Mouse (Mus musculus) gastrocnemius, postnatal 4 days (tissue): Measurements from ENCODE around the gene Sec23a. TPM values are rescaled to one million over a fixed set of nuclear protein-coding genes. Genes with fewer than 3 reads are reported as not detected.
"Not testable (repeated sequence)": the region's sequence is repeated elsewhere in the genome, so short reads cannot be mapped to it uniquely, and the experiment has no call there.

ENCODE experiments used
- DNase-seq, 2 experiments: peaks; one replicate each; pipeline ENCODE4 v3.0.0; 2021 to 2022; ENCODE audit warnings: low spot score in 2 of 2, mixed read lengths in 2 of 2
- long read RNA-seq, 2 experiments: library from polyadenylated mRNA; stranded (forward); transcript quantifications; one replicate each; pipeline ENCODE4 v2.0.0; 2021
- total RNA-seq, 2 experiments: library from RNA; stranded (reverse); gene quantifications; 2 replicates each; pipeline ENCODE4 v1.2.3; 2021

The Sec23a gene
- 10 to 100 TPM; 67.4 to 71.8 TPM for total RNA-seq
- long read RNA-seq, experiment 1, full-length matches to known transcripts = 117 of 149 reads
- long read RNA-seq, experiment 1, partial matches to known transcripts = 9 of 149 reads
- long read RNA-seq, experiment 1, other reads (novel, unspliced or antisense) = 23 of 149 reads
- long read RNA-seq, experiment 2, full-length matches to known transcripts = 113 of 135 reads
- long read RNA-seq, experiment 2, partial matches to known transcripts = 6 of 135 reads
- long read RNA-seq, experiment 2, other reads (novel, unspliced or antisense) = 16 of 135 reads

- DNase-seq = peak; percentile 95 to 98
Measured at GRCm38 (mm10) chr12:59011844-59012709, at the start of gene Sec23a. Gene Sec23a, minus strand, starts transcription at chr12:59012017.

GRCm38 (mm10) chr12:59060993-59061595 is 49.3 kb upstream of the Sec23a start, which contains the start of gene Trappc6b:
Gene Trappc6b, minus strand, starts transcription at chr12:59061472.
- DNase-seq = peak; percentile 63 to 82

- DNase-seq = no peak
Measured at GRCm38 (mm10) chr12:59060322-59060721, 48.5 kb upstream of the Sec23a start.

GRCm38 (mm10) chr12:59058242-59058641 is 46.4 kb upstream of the Sec23a start:
- DNase-seq = not testable (repeated sequence)

- DNase-seq = no peak
Measured at GRCm38 (mm10) chr12:59056222-59056621, 44.4 kb upstream of the Sec23a start.

GRCm38 (mm10) chr12:59055196-59055850 is 43.5 kb upstream of the Sec23a start:
- no peak for DNase-seq

- DNase-seq = no peak
Measured at GRCm38 (mm10) chr12:59053976-59054375, 42.2 kb upstream of the Sec23a start.

GRCm38 (mm10) chr12:59053166-59053565 is 41.3 kb upstream of the Sec23a start:
- DNase-seq = no peak

- no peak for DNase-seq
Measured at GRCm38 (mm10) chr12:59052470-59052869, 40.7 kb upstream of the Sec23a start.

GRCm38 (mm10) chr12:59040851-59041250 is 29.0 kb upstream of the Sec23a start:
- DNase-seq = no peak

- peak in 1 of 2 experiments; percentile 24 for DNase-seq
Measured at GRCm38 (mm10) chr12:59039971-59040844, 28.4 kb upstream of the Sec23a start.

GRCm38 (mm10) chr12:59039162-59039970 is 27.5 kb upstream of the Sec23a start:
- no peak for DNase-seq

- DNase-seq = no peak
Measured at GRCm38 (mm10) chr12:59032101-59032500, 20.3 kb upstream of the Sec23a start.

- no peak for DNase-seq
Measured at GRCm38 (mm10) chr12:59021306-59021705, 9.5 kb upstream of the Sec23a start.

- DNase-seq = no peak
Measured at GRCm38 (mm10) chr12:59019891-59020290, 8.1 kb upstream of the Sec23a start.

- no peak for DNase-seq
Measured at GRCm38 (mm10) chr12:59017970-59018369, 6.2 kb upstream of the Sec23a start.

- peak; percentile 72 to 91 for DNase-seq
Measured at GRCm38 (mm10) chr12:59013234-59013633, 1.4 kb upstream of the Sec23a start, which contains the start of gene Gemin2. Gene Gemin2, plus strand, starts transcription at chr12:59013393.

- DNase-seq = peak in 1 of 2 experiments; percentile 10
Measured at GRCm38 (mm10) chr12:59012710-59013091, 884 bp upstream of the Sec23a start.

- DNase-seq = no peak
Measured at GRCm38 (mm10) chr12:59011275-59011843, 458 bp downstream of the Sec23a start.
